Mouse (Mus musculus): ENCODE data around the gene Iqsec1. TPM values are rescaled to one million over a fixed set of nuclear protein-coding genes. Genes with fewer than 3 reads are reported as not detected.

Iqsec1 gene
- total and polyA plus RNA-seq, 2 experiments from 2014 or later, result 34.5 to 149 TPM

- 45% methylated on average over 3 of the region's 3 CpGs for WGBS
- peak; percentile 77 for DNase-seq (ENCODE audit: low spot score)
- H3K27ac ChIP-seq (ENCODE audit: low read depth, low read length), result peak overlapping the region; percentile 38; the same call in 1 of the 2 replicates
- no peaks in the 10 kb centered on the region for H3K27me3 ChIP-seq (ENCODE audit: insufficient read depth, low read length)
- no peak overlapping the region for H3K4me3 ChIP-seq (ENCODE audit: low read depth, low read length)
- H3K36me3 ChIP-seq (ENCODE audit: insufficient read depth, low read length), result 0 out of 2 replicates have a peak, but pooled peaks cover 3% of the 10 kb centered on the region
- no peaks in the 10 kb centered on the region for H3K9me3 ChIP-seq (ENCODE audit: low read length)
- no peak overlapping the region for H3K4me2 ChIP-seq (ENCODE audit: low read depth, low read length, poor library complexity, severe bottlenecking)
- H3K4me1 ChIP-seq (ENCODE audit: insufficient read depth, low read length), result 0 out of 2 replicates have a peak, but pooled peaks cover 2% of the 10 kb centered on the region
- no peak overlapping the region for H3K9ac ChIP-seq (replicated peaks; ENCODE audit: low read length, poor library complexity, severe bottlenecking)
- ATAC-seq (ENCODE audit: low FRiP score), result peak; percentile 65; the same call in 1 of the 2 replicates
- peak; percentile 54 for TF ChIP-seq CTCF (IDR thresholded peaks at IDR 0.05)
These were observed 242.1 kb downstream of the Iqsec1 start for GRCm38 (mm10) chr6:90746331-90746864.

- WGBS, result 83% methylated on average over 3 of the region's 3 CpGs
- 0 out of 2 replicates have a peak, but pooled peaks cover 3% of the 10 kb centered on the region for H3K36me3 ChIP-seq (ENCODE audit: insufficient read depth, low read length)
- no peaks in the 10 kb centered on the region for H3K9me3 ChIP-seq (ENCODE audit: low read length)
These were observed 242.9 kb downstream of the Iqsec1 start for GRCm38 (mm10) chr6:90745401-90746198.

GRCm38 (mm10) chr6:90742453-90742852 lies 246.0 kb downstream of the Iqsec1 start:
- Histone ChIP-seq H3K36me3 (ENCODE audit: insufficient read depth, low read length) (no peaks in the 10 kb centered on the region), H3K9ac (replicated peaks; ENCODE audit: low read length, poor library complexity, severe bottlenecking) (no peak overlapping the region), H3K4me1 (ENCODE audit: insufficient read depth, low read length) (0 out of 2 replicates have a peak, but pooled peaks cover 2% of the 10 kb centered on the region), H3K9me3 (ENCODE audit: low read length) (no peaks in the 10 kb centered on the region), H3K27me3 (ENCODE audit: insufficient read depth, low read length) (no peaks in the 10 kb centered on the region), H3K4me2 (ENCODE audit: low read depth, low read length, poor library complexity, severe bottlenecking) (no peak overlapping the region), H3K27ac (ENCODE audit: low read depth, low read length) (no peak overlapping the region), H3K4me3 (ENCODE audit: low read depth, low read length) (no peak overlapping the region)
- ATAC-seq (ENCODE audit: low FRiP score), result no peak
- no peak for DNase-seq (ENCODE audit: low spot score)
- no peak for TF ChIP-seq CTCF (IDR thresholded peaks at IDR 0.05)
- 47% methylated on average over 1 of the region's 1 CpGs for WGBS

More at GRCm38 (mm10) chr6:90745401-90746198, 242.9 kb downstream of the Iqsec1 start:
- Histone ChIP-seq H3K27me3 (ENCODE audit: insufficient read depth, low read length) (no peaks in the 10 kb centered on the region), H3K4me2 (ENCODE audit: low read depth, low read length, poor library complexity, severe bottlenecking) (no peak overlapping the region), H3K4me1 (ENCODE audit: insufficient read depth, low read length) (0 out of 2 replicates have a peak, but pooled peaks cover 2% of the 10 kb centered on the region), H3K9ac (replicated peaks; ENCODE audit: low read length, poor library complexity, severe bottlenecking) (no peak overlapping the region), H3K4me3 (ENCODE audit: low read depth, low read length) (no peak overlapping the region), H3K27ac (ENCODE audit: low read depth, low read length) (no peak overlapping the region)
- DNase-seq (ENCODE audit: low spot score), result no peak
- no peak for ATAC-seq (ENCODE audit: low FRiP score)
- TF ChIP-seq CTCF (IDR thresholded peaks at IDR 0.05), result no peak

- Histone ChIP-seq H3K27ac (ENCODE audit: low read depth, low read length) (no peak overlapping the region), H3K9ac (replicated peaks; ENCODE audit: low read length, poor library complexity, severe bottlenecking) (no peak overlapping the region), H3K4me1 (ENCODE audit: insufficient read depth, low read length) (0 out of 2 replicates have a peak, but pooled peaks cover 2% of the 10 kb centered on the region), H3K9me3 (ENCODE audit: low read length) (no peaks in the 10 kb centered on the region), H3K27me3 (ENCODE audit: insufficient read depth, low read length) (no peaks in the 10 kb centered on the region), H3K4me2 (ENCODE audit: low read depth, low read length, poor library complexity, severe bottlenecking) (no peak overlapping the region), H3K4me3 (ENCODE audit: low read depth, low read length) (no peak overlapping the region), H3K36me3 (ENCODE audit: insufficient read depth, low read length) (no peaks in the 10 kb centered on the region)
- DNase-seq (ENCODE audit: low spot score) (no peak), ATAC-seq (ENCODE audit: low FRiP score) (no peak)
- TF ChIP-seq CTCF (IDR thresholded peaks at IDR 0.05), result no peak
- WGBS, result 94% methylated on average over 5 of the region's 5 CpGs
These were observed 246.8 kb downstream of the Iqsec1 start for GRCm38 (mm10) chr6:90741717-90742116.

- Histone ChIP-seq H3K9me3 (ENCODE audit: low read length) (no peaks in the 10 kb centered on the region), H3K4me2 (ENCODE audit: low read depth, low read length, poor library complexity, severe bottlenecking) (no peak overlapping the region), H3K9ac (replicated peaks; ENCODE audit: low read length, poor library complexity, severe bottlenecking) (no peak overlapping the region), H3K4me3 (ENCODE audit: low read depth, low read length) (no peak overlapping the region), H3K4me1 (ENCODE audit: insufficient read depth, low read length) (no peaks in the 10 kb centered on the region), H3K36me3 (ENCODE audit: insufficient read depth, low read length) (no peaks in the 10 kb centered on the region), H3K27me3 (ENCODE audit: insufficient read depth, low read length) (no peaks in the 10 kb centered on the region), H3K27ac (ENCODE audit: low read depth, low read length) (no peak overlapping the region)
- no peak for TF ChIP-seq CTCF (IDR thresholded peaks at IDR 0.05)
- ATAC-seq (ENCODE audit: low FRiP score), result no peak
- DNase-seq (ENCODE audit: low spot score), result no peak
- WGBS, result 70% methylated on average over 4 of the region's 4 CpGs
These were observed 247.4 kb downstream of the Iqsec1 start for GRCm38 (mm10) chr6:90741056-90741420.
